Mouse (Mus musculus): Measurements from ENCODE around the gene Dkc1. TPM values are rescaled to one million over a fixed set of nuclear protein-coding genes. Genes with fewer than 3 reads are reported as not detected.
"Not testable (repeated sequence)": the region's sequence is repeated elsewhere in the genome, so short reads cannot be mapped to it uniquely, and the experiment has no call there.

Gene Dkc1
- polyA plus RNA-seq, 1 experiment from 2014 or later, result 128 TPM

DNA sequence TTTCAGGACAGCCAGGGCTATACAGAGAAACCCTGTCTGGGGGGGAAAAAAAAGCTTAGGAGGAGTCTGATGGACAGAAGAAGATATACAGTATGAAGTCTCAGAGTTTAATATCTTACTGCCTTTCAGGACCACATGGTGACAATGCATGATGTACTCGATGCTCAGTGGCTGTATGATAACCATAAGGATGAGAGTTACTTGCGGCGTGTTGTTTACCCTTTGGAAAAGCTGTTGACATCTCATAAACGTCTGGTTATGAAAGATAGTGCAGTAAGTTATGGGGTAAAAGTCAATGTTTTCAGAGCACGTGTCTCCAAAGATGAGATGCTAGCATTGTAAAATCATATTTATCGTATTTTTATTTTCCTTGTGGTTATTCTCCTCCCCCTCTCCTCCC, 6.6 kb downstream of the Dkc1 start:
- Histone ChIP-seq H3K4me3 (no peak overlapping the region), H3K4me2 (no peak overlapping the region), H3K9ac (no peak overlapping the region), H3K27me3 (no peaks in the 10 kb centered on the region), H3K27ac (no peak overlapping the region), H3K4me1 (no peaks in the 10 kb centered on the region), H3K36me3 (peaks cover 36% of the 10 kb centered on the region; the same call in 1 of the 2 replicates), H3K9me3 (no peaks in the 10 kb centered on the region)
- no peak for ATAC-seq (ENCODE audit: borderline replicate concordance, extremely low read depth, low FRiP score, low TSS enrichment)
- 72% methylated on average over 6 of the region's 6 CpGs for WGBS

DNA sequence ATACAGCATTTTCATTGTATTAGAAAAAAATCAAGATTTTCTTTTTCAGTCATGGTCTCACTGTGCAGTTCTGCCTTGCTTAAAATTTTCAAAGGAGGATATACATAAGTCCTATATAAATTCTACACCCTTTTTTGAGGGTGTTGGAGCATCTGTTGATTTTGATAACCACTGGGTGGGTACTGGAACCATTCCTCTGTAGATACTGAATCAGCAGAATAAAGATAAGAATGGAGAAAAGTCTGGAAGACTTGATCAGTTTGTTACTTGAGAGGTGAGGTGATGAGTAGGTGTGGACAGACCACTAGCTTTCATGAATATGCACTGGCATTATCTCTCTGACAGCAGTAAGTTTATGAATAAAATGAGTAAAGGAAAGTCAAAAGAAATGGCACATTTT, 19.9 kb downstream of the Dkc1 start:
- no peak for ATAC-seq (ENCODE audit: borderline replicate concordance, extremely low read depth, low FRiP score, low TSS enrichment)
- H3K4me2 ChIP-seq, result no peak overlapping the region
- no peak overlapping the region for H3K9ac ChIP-seq
- no peak overlapping the region for H3K27ac ChIP-seq
- no peak overlapping the region for H3K4me3 ChIP-seq
- H3K27me3 ChIP-seq, result no peaks in the 10 kb centered on the region
- peaks cover 15% of the 10 kb centered on the region; the same call in 1 of the 2 replicates for H3K36me3 ChIP-seq
- H3K4me1 ChIP-seq, result no peaks in the 10 kb centered on the region
- H3K9me3 ChIP-seq, result no peaks in the 10 kb centered on the region

DNA sequence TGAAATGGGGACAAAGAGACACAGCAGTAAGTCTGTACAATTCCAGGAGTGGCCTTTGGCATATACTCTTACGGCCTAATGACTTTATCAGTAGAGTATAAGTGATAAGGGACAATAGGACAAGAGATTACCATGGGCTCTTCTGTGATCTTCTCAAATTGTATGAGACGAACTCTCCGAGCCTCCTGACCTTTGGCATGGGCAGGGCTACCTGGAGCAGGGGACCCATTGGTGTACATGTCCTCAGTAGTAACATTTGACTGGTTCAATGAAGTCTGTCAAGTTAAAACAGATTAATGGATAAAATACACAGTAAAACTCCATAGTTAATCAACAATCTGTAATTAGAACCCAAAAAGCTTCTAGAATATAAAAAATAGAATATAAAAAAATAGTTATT, 30.0 kb downstream of the Dkc1 start:
- Histone ChIP-seq H3K9ac (no peak overlapping the region), H3K27ac (no peak overlapping the region), H3K27me3 (no peaks in the 10 kb centered on the region), H3K9me3 (no peaks in the 10 kb centered on the region), H3K4me1 (0 out of 2 replicates have a peak, but pooled peaks cover 2% of the 10 kb centered on the region), H3K4me2 (no peak overlapping the region), H3K4me3 (no peak overlapping the region), H3K36me3 (peaks cover 9% of the 10 kb centered on the region; the same call in 1 of the 2 replicates)
- WGBS, result 78% methylated on average over 3 of the region's 3 CpGs
- ATAC-seq (ENCODE audit: borderline replicate concordance, extremely low read depth, low FRiP score, low TSS enrichment), result no peak

DNA sequence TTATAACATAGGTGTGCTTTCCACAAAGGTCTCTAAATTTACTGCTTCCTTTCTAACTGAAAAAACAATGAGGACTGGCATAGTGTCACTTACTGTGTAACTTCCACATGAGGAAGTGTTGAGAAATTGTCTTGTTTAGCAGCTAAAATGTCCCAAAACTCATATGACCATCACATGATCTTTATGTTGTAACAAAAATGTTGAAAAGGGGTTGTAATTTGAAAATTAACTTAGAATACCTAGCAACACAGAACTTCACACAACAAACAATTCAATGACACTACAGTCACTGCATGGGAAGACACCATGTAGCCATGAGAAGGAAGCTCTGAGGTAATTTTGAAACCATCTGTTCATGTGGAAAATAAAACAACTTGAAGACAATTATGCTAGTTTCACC, 31.2 kb downstream of the Dkc1 start:
- Histone ChIP-seq H3K4me2 (no peak overlapping the region), H3K4me1 (0 out of 2 replicates have a peak, but pooled peaks cover 2% of the 10 kb centered on the region), H3K9ac (no peak overlapping the region), H3K36me3 (peaks cover 6% of the 10 kb centered on the region; the same call in 1 of the 2 replicates), H3K4me3 (no peak overlapping the region), H3K27ac (no peak overlapping the region), H3K27me3 (no peaks in the 10 kb centered on the region), H3K9me3 (no peaks in the 10 kb centered on the region)
- ATAC-seq (ENCODE audit: borderline replicate concordance, extremely low read depth, low FRiP score, low TSS enrichment), result no peak

DNA sequence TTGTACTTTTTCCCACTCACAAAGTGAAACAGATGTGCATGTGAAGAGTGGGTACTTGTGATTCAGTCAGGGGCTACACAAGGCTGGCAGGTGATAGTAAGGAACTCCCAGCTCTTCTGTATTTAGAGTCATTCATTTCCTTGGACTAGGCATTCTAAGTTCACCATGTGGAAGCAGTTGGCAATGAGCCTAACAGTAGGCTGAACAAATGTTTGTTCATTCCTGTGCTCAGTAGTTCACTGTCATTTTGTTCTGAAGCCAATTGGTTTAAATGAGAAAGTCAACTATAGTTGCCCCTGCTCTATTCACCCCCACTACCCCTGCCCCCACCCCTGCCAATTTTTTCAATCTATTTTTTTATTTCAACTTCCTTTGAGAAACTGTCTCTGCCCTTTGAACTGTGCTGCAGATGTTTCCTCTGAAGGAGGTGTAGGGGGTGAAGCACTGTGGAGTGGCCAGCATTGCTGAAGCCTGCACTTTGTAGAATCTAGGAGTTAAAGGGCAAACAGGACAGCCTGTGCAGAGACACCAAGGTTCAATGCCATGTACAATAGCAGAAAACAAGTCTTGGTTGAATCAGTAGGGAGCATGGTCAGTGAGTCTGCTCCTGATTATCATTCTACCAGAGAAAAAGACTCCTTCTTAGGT, 32.8 kb downstream of the Dkc1 start:
- H3K27me3 ChIP-seq, result no peaks in the 10 kb centered on the region
- H3K4me2 ChIP-seq, result peak overlapping the region; percentile 16; the same call in 1 of the 2 replicates
- 0 out of 2 replicates have a peak, but pooled peaks have one; percentile 3 for ATAC-seq (ENCODE audit: borderline replicate concordance, extremely low read depth, low FRiP score, low TSS enrichment)
- no peaks in the 10 kb centered on the region for H3K9me3 ChIP-seq
- 0 out of 2 replicates have a peak, but pooled peaks cover 2% of the 10 kb centered on the region for H3K4me1 ChIP-seq
- H3K36me3 ChIP-seq, result peaks cover 6% of the 10 kb centered on the region; the same call in 1 of the 2 replicates
- H3K4me3 ChIP-seq, result no peak overlapping the region
- peak overlapping the region; percentile 15; the same call in 1 of the 2 replicates for H3K27ac ChIP-seq
- H3K9ac ChIP-seq, result no peak overlapping the region

DNA sequence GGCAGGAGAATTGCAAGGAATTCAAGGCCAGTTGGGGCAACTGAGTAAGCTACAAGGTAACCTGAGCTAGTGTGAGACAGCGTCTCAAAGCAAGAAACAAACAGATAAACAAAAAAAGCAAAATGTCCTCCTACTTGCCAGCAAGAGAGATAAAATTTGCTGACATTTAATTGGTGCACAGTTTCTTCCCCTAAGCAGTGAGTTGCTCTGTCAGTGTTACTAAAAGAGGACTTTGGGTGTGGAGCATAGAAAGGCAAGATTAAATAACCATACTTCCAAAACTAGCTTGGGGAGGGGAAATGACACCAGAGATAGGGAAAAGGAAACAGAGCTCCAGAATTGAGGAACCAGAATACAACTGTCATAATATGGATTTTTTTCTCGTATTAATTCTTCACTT, 33.8 kb downstream of the Dkc1 start:
- H3K4me1 ChIP-seq, result 0 out of 2 replicates have a peak, but pooled peaks cover 2% of the 10 kb centered on the region
- H3K27ac ChIP-seq, result no peak overlapping the region
- H3K9ac ChIP-seq, result no peak overlapping the region
- peaks cover 6% of the 10 kb centered on the region; the same call in 1 of the 2 replicates for H3K36me3 ChIP-seq
- 41% methylated on average over 2 of the region's 2 CpGs for WGBS
- H3K4me3 ChIP-seq, result 0 out of 2 replicates have a peak overlapping the region, but pooled peaks have one; percentile 13
- ATAC-seq (ENCODE audit: borderline replicate concordance, extremely low read depth, low FRiP score, low TSS enrichment), result no peak
- H3K4me2 ChIP-seq, result peak overlapping the region; percentile 53
- no peaks in the 10 kb centered on the region for H3K9me3 ChIP-seq
- no peaks in the 10 kb centered on the region for H3K27me3 ChIP-seq

DNA sequence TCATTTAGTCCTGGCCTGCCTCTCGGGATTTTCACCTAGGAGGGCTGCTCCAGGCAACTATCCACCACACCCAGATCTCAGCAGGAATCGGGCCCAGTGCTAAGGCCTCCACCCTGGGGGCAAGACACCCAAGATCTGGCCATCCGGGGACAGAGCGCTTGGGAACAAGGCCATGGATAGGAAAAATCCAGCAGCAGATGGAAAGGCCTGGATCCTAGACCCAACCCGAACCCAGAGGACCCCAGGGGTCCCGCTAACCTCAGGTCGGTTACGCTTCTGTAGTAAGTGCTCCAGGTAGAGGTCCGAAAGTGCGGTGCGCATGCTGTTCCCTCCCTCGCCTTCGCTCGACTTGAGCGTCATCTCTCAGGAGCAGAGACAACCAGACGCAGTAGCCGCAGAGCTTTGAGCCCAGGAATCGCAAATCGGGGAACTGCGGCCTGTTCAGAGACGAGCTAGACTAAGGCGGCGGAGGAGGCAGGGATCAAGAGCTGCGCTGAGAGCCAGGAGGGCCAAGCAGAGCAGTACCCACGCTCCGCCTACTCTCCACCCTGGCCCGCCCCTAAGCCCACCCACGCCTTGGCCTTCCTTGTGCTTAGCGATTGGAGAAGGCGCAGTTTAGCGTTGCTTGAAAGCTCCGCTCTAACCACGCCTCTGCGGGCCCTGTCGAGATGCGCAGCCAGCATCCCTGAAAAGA, 35.0 kb downstream of the Dkc1 start, which contains the start of gene Mpp1:
Mpp1 (minus strand) TSS at position 550 of the 694 bp plus-strand sequence.
- H3K9me3 ChIP-seq, result no peaks in the 10 kb centered on the region
- H3K36me3 ChIP-seq, result 0 out of 2 replicates have a peak, but pooled peaks cover under 1% of the 10 kb centered on the region
- peak; percentile 99 for ATAC-seq (ENCODE audit: borderline replicate concordance, extremely low read depth, low FRiP score, low TSS enrichment)
- peak within 1 kb of the TSS; percentile 78 for H3K27ac ChIP-seq
- H3K27me3 ChIP-seq, result no peaks in the 10 kb centered on the region
- 0 out of 2 replicates have a peak, but pooled peaks cover 2% of the 10 kb centered on the region for H3K4me1 ChIP-seq
- peak within 1 kb of the TSS; percentile 56 for H3K4me3 ChIP-seq
- 16% methylated on average over 36 of the region's 36 CpGs for WGBS
- peak within 1 kb of the TSS; percentile 64 for H3K9ac ChIP-seq
- peak within 1 kb of the TSS; percentile 53 for H3K4me2 ChIP-seq

DNA sequence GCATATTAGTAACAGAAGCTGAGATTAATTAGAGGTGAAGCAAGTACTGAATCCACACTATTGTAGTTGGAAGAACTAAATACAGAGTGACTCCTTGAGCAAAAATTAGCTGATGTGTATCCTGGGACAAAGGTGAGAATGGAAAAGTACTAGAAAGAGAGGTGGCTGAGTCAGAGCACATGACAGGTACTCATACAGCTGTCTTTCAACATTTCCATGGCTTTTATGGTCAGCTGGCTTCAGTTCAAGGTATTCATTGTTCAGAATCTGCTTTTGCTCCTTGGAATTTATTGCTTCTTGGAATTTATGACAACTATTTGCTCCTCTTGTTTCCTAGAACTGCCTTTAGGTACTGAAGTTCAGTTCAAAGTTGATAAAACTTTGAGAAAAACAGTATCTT, 41.3 kb downstream of the Dkc1 start:
- Histone ChIP-seq H3K4me3 (no peak overlapping the region), H3K9me3 (no peaks in the 10 kb centered on the region), H3K9ac (no peak overlapping the region), H3K27me3 (no peaks in the 10 kb centered on the region), H3K36me3 (no peaks in the 10 kb centered on the region), H3K4me2 (no peak overlapping the region), H3K27ac (no peak overlapping the region), H3K4me1 (no peaks in the 10 kb centered on the region)
- no peak for ATAC-seq (ENCODE audit: borderline replicate concordance, extremely low read depth, low FRiP score, low TSS enrichment)

DNA sequence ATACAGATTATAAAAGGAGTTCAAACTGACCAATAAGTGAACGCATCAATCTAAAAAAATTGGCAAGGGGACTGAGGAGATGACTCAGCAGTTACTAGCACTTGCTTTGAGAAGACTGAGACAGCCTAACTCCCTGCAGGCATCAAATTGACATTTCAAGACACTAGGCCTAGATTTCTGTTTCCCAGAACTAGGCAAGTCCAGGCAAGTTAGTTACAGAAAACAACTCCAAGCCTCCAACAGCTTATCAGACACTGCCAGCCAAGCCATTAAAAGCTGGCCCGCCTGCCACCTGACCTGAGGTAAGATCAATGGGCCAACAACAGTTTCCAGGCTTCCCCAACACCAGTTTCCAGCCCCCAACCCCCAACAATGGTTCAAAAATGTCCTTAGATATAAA, 42.1 kb downstream of the Dkc1 start:
- no peak for ATAC-seq (ENCODE audit: borderline replicate concordance, extremely low read depth, low FRiP score, low TSS enrichment)
- Histone ChIP-seq H3K9ac (no peak overlapping the region), H3K27me3 (no peaks in the 10 kb centered on the region), H3K4me2 (no peak overlapping the region), H3K4me3 (no peak overlapping the region), H3K4me1 (no peaks in the 10 kb centered on the region), H3K9me3 (no peaks in the 10 kb centered on the region), H3K36me3 (no peaks in the 10 kb centered on the region), H3K27ac (no peak overlapping the region)
- WGBS, result 75% methylated on average over 2 of the region's 2 CpGs

DNA sequence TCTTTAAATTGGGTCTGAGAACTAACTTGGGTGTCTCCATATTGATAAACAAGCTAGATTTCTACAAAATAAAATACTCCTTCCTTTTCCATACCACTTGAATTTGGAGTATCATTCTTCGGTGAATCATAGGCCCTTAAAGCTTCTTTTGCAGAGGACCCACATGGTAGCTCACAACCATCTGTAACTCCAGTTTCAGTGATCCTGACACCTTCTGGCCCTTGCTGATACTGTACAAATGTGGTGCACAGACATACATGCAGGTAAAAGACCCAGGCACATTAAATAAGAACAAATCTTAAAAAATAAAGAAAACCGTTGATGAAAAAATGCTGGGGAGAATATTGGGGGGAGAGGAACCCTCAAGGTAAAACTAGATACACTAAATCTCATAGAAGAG, 42.5 kb downstream of the Dkc1 start:
- ATAC-seq (ENCODE audit: borderline replicate concordance, extremely low read depth, low FRiP score, low TSS enrichment), result no peak
- H3K4me2 ChIP-seq, result no peak overlapping the region
- no peak overlapping the region for H3K27ac ChIP-seq
- H3K4me1 ChIP-seq, result no peaks in the 10 kb centered on the region
- H3K4me3 ChIP-seq, result no peak overlapping the region
- H3K36me3 ChIP-seq, result no peaks in the 10 kb centered on the region
- no peaks in the 10 kb centered on the region for H3K9me3 ChIP-seq
- WGBS, result 87% methylated on average over 2 of the region's 2 CpGs
- no peaks in the 10 kb centered on the region for H3K27me3 ChIP-seq
- no peak overlapping the region for H3K9ac ChIP-seq

DNA sequence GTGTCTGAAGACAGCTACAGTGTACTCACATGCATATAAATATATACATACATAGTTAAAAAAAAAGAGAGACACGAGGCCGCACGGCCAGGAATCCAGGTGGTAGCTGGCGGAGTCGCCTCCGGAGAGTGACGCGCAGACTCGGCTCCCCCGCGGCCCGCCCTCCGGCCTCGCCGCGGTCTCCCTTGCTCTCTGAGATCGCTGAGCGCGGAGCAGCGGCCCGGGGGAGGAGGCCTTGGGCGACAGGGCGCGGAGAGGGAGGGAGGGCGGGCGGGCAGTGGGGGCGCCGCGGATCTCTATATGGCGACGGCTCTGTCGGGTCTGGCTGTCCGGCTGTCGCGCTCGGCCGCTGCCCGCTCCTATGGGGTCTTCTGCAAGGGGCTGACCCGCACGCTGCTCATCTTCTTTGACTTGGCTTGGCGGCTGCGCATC, 47.5 kb downstream of the Dkc1 start:
- H3K36me3 ChIP-seq, H3K27me3 ChIP-seq, H3K4me1 ChIP-seq, H3K27ac ChIP-seq, H3K9me3 ChIP-seq: not testable (repeated sequence)
- Histone ChIP-seq H3K4me3 (peak overlapping the region; percentile 34), H3K4me2 (peak overlapping the region; percentile 56), H3K9ac (0 out of 2 replicates have a peak overlapping the region, but pooled peaks have one; percentile 19)
- 40% methylated on average over 20 of the region's 42 CpGs for WGBS
- ATAC-seq (ENCODE audit: borderline replicate concordance, extremely low read depth, low FRiP score, low TSS enrichment), result peak; percentile 77; the same call in 1 of the 2 replicates

DNA sequence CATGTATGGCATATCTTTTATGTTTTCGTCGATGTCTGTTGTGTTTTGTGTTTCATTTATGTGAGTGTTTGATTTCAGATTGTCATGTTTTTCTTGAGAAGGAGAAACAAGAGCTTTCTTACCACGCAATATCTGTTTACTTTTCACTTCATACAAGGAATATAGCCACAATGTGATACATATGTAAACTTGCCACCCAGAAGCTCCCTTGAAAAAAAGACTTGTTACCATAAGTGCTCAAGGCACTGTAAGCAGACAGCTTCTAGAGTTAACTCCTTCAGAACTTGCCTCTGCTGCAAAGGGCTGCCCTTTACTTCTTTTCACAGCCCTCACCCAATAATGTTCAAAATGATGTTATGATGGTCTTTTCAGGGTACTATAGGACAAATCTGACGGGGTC, 52.8 kb downstream of the Dkc1 start:
- H3K9me3 ChIP-seq, result no peaks in the 10 kb centered on the region
- H3K27ac ChIP-seq, result no peak overlapping the region
- no peak overlapping the region for H3K4me2 ChIP-seq
- H3K27me3 ChIP-seq, result no peaks in the 10 kb centered on the region
- H3K36me3 ChIP-seq, result no peaks in the 10 kb centered on the region
- 38% methylated on average over 4 of the region's 4 CpGs for WGBS
- no peak overlapping the region for H3K9ac ChIP-seq
- no peak for ATAC-seq (ENCODE audit: borderline replicate concordance, extremely low read depth, low FRiP score, low TSS enrichment)
- no peak overlapping the region for H3K4me3 ChIP-seq
- H3K4me1 ChIP-seq, result no peaks in the 10 kb centered on the region

Measured in lung, embryonic 15.5 days (tissue).